Mouse (Mus musculus): ENCODE measurements at regions not wholly inside any gene's neighbourhood (a gene's known extent, or its start where the extent isn't known, plus 50 kb on each side); places are given as distances from the start of the nearest gene placed in this dataset.

GRCm38 (mm10) chr17:4198001-4198400, 501.9 kb upstream of the Nox3 start:
- DNase-seq (ENCODE audit: low read depth, low spot score) = no peak

GRCm38 (mm10) chr17:4199698-4200153, 503.7 kb upstream of the Nox3 start:
- DNase-seq (ENCODE audit: low read depth, low spot score) = no peak

- no peak for DNase-seq (ENCODE audit: low read depth, low spot score)
These were observed 505.2 kb upstream of the Nox3 start for GRCm38 (mm10) chr17:4201300-4201699.

GRCm38 (mm10) chr17:4208142-4208925, 512.3 kb upstream of the Nox3 start:
- no peak for DNase-seq (ENCODE audit: low read depth, low spot score)

GRCm38 (mm10) chr17:4209650-4210049, 513.6 kb upstream of the Nox3 start:
- DNase-seq (ENCODE audit: low read depth, low spot score) = no peak

GRCm38 (mm10) chr17:4212586-4212985, 516.5 kb upstream of the Nox3 start:
- DNase-seq (ENCODE audit: low read depth, low spot score) = no peak

- no peak for DNase-seq (ENCODE audit: low read depth, low spot score)
These were observed 518.9 kb upstream of the Nox3 start for GRCm38 (mm10) chr17:4214970-4215369.

GRCm38 (mm10) chr17:4216203-4216602, 520.1 kb upstream of the Nox3 start:
- no peak for DNase-seq (ENCODE audit: low read depth, low spot score)

- DNase-seq (ENCODE audit: low read depth, low spot score) = no peak
These were observed 520.7 kb upstream of the Nox3 start for GRCm38 (mm10) chr17:4216750-4217149.

- no peak for DNase-seq (ENCODE audit: low read depth, low spot score)
These were observed 524.8 kb upstream of the Nox3 start for GRCm38 (mm10) chr17:4220661-4221360.

- DNase-seq (ENCODE audit: low read depth, low spot score) = no peak
These were observed 531.8 kb upstream of the Nox3 start for GRCm38 (mm10) chr17:4227889-4228288.

GRCm38 (mm10) chr17:4229969-4230368, 533.9 kb upstream of the Nox3 start:
- DNase-seq (ENCODE audit: low read depth, low spot score) = no peak

GRCm38 (mm10) chr17:4250476-4250875, 554.4 kb upstream of the Nox3 start:
- no peak for DNase-seq (ENCODE audit: low read depth, low spot score)

GRCm38 (mm10) chr17:4265471-4265870, 569.4 kb upstream of the Nox3 start:
- DNase-seq (ENCODE audit: low read depth, low spot score) = no peak

- DNase-seq (ENCODE audit: low read depth, low spot score) = peak; percentile 2
These were observed 569.9 kb upstream of the Nox3 start for GRCm38 (mm10) chr17:4265946-4266345.

GRCm38 (mm10) chr17:4266487-4266886, 570.4 kb upstream of the Nox3 start:
- peak; percentile 4 for DNase-seq (ENCODE audit: low read depth, low spot score)

GRCm38 (mm10) chr17:4268380-4268779, 572.3 kb upstream of the Nox3 start:
- no peak for DNase-seq (ENCODE audit: low read depth, low spot score)

- no peak for DNase-seq (ENCODE audit: low read depth, low spot score)
These were observed 576.4 kb upstream of the Nox3 start for GRCm38 (mm10) chr17:4272456-4272855.

GRCm38 (mm10) chr17:4276722-4277121, 580.7 kb upstream of the Nox3 start:
- DNase-seq (ENCODE audit: low read depth, low spot score) = no peak

GRCm38 (mm10) chr17:4278239-4278827, 582.3 kb upstream of the Nox3 start:
- DNase-seq (ENCODE audit: low read depth, low spot score) = no peak

- no peak for DNase-seq (ENCODE audit: low read depth, low spot score)
These were observed 585.4 kb upstream of the Nox3 start for GRCm38 (mm10) chr17:4281451-4281850.

GRCm38 (mm10) chr17:4291418-4291817, 595.4 kb upstream of the Nox3 start:
- no peak for DNase-seq (ENCODE audit: low read depth, low spot score)

Measured in embryo, embryonic 11.5 days (tissue).